Mouse (Mus musculus): ENCODE data around the gene Pdzrn3.

DNA sequence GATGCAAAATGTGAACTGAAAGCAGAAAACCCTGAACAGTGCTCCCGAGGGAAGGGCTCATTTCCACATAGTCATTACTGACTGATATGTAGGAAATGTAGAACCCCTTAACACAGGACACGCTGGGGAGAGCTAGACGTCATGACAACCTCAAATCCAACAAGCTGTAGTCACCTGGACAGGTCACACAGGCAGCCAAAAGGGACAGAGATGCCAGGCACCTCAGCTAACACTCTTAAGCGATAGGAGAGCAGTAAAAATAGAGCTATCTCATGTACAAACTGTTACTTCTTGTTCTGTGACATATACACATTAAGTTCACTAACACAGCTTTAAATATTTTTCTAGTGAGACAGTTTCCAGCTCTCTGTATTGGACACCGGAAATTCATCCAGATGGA lies 15.0 kb downstream of the Pdzrn3 start:
- TF ChIP-seq MAFK (IDR thresholded peaks at IDR 0.05; ENCODE audit: insufficient read depth, low read depth, low read length) (no peak), ZNF384 (IDR thresholded peaks at IDR 0.05; ENCODE audit: low read depth, low read length) (no peak), ZC3H11A (IDR thresholded peaks at IDR 0.05; ENCODE audit: borderline replicate concordance, low read depth, low read length) (no peak)

All from ES-E14 (cell line).